Mouse (Mus musculus) ES-Bruce4 (cell line): ENCODE data around the gene Slc16a3. TPM values are rescaled to one million over a fixed set of nuclear protein-coding genes. Genes with fewer than 3 reads are reported as not detected.

Experiments used
- H3K27ac ChIP-seq: 2 replicates; pipeline ENCODE4 v1.5.1; 2012; ENCODE audit warnings: low read length, inconsistent platforms; ENCODE audit not compliant: insufficient read depth
- H3K27me3 ChIP-seq: 2 replicates; pipeline ENCODE4 v1.6.1; 2012; ENCODE audit warnings: mild to moderate bottlenecking, low read length, inconsistent platforms; ENCODE audit not compliant: control insufficient read depth, poor library complexity, insufficient read depth, severe bottlenecking
- H3K36me3 ChIP-seq: 2 replicates; pipeline ENCODE4 v1.6.1; 2012; ENCODE audit warnings: inconsistent platforms, mild to moderate bottlenecking, low read length, moderate library complexity; ENCODE audit not compliant: control insufficient read depth, poor library complexity, insufficient read depth, severe bottlenecking
- H3K4me1 ChIP-seq: one replicate; pipeline ENCODE4 v1.8.1; 2011; ENCODE audit warnings: low read length; ENCODE audit not compliant: control insufficient read depth, insufficient read depth
- H3K4me3 ChIP-seq: 2 replicates; pipeline ENCODE4 v1.5.1; 2011; ENCODE audit warnings: low read depth, mild to moderate bottlenecking, low read length
- H3K9ac ChIP-seq: 2 replicates; pipeline ENCODE4 v1.6.1; 2012; ENCODE audit warnings: low read depth, mild to moderate bottlenecking, inconsistent platforms; ENCODE audit not compliant: poor library complexity, severe bottlenecking
- H3K9me3 ChIP-seq: replicated peaks from 2 replicates; pipeline ENCODE4 v1.6.1; 2012; ENCODE audit warnings: mild to moderate bottlenecking, low read length, inconsistent platforms; ENCODE audit not compliant: control insufficient read depth, poor library complexity, insufficient read depth, severe bottlenecking
- CTCF ChIP-seq: IDR thresholded peaks from one replicate; pipeline ENCODE4 v1.8.1; 2011; ENCODE audit warnings: low read depth, low read length
- EP300 ChIP-seq: IDR thresholded peaks from 2 replicates; pipeline ENCODE4 v1.6.1; 2011; ENCODE audit warnings: low read depth, low read length; ENCODE audit not compliant: insufficient read depth
- POLR2A ChIP-seq: IDR thresholded peaks from one replicate; pipeline ENCODE4 v1.8.1; 2011; ENCODE audit warnings: low read length; ENCODE audit not compliant: insufficient read depth
- polyA plus RNA-seq: library from polyadenylated mRNA; stranded (reverse); fragments of >200 nt; gene quantifications from 2 replicates; pipeline ENCODE4 v1.2.4, GENCODE M21; 2011; ENCODE audit warnings: low read depth; ENCODE audit not compliant: missing spikeins, insufficient read depth, insufficient read length

Gene Slc16a3
- polyA plus RNA-seq, 1 experiment: 84.3 TPM

DNA sequence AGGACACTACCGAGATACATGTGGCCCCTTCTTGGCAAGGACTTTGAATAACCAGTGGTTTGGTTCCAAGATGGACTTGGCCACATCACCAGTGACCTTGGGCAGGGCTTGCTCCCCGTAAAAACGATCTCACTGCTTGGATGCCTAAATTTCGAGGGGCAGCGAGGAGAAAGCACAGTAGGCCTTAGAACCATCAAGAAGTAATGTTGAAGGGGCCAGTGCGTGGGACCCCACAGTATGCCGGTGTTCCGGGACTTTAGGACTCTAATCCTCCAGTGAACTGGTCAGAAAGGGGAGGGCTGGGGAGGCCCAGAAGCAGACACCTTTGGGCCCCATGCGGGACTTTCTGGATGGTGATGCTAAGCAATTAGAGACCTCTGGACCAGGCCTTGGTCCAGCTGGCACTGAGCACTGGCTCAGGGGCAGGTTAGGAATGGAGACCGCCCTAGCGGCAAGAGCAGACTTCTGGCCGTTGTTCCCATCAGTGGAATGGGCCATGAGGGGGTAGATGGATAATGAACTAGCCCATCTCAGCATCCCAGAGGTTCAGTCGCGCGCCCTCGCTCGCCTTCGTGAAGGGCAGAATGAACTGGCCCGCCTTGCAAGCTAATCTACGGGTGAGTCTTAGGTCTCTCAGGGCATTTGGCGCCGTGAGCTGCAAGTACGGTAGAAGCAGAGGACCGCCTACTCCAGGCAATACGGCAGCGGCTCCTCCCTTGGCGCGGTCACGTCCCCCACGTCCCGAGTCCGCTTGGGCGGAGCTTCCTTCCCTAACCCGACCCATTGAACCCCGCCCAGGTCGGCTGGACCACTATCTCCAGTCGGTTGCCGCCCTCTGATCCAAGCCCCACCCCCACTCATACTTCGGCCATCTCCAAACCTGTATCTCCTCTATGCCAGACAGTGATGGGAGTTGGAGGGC lies 2.3 kb downstream of the Slc16a3 start:
- Histone ChIP-seq H3K9ac (peak overlapping the region; percentile 19), H3K27me3 (no peaks in the 10 kb centered on the region), H3K27ac (no peak overlapping the region), H3K4me1 (peaks cover 8% of the 10 kb centered on the region), H3K9me3 (no peaks in the 10 kb centered on the region), H3K36me3 (no peaks in the 10 kb centered on the region), H3K4me3 (peak overlapping the region; percentile 93)
- TF ChIP-seq EP300 (peak; percentile 89), POLR2A (peak; percentile 33), CTCF (no peak)

DNA sequence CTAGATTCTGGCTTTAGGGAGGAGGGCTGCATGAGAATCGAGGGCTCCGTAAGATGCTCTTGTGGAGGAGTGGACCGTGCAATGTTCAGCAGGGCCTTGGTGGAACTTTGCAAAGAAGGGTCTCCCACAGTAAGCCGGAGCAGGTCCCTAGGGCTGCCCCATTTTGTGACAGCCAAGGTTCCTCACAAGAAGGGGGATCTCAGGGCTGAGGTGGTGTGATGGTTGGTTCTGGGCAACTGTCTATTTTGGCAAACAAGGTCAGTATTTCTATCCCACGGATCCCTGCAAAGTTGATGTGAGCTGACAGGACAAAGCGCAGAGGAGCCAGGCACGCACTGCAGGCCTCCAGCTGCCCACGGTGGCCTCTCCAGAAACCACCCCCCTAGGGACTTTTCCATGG lies 3.0 kb downstream of the Slc16a3 start:
- Histone ChIP-seq H3K27me3 (no peaks in the 10 kb centered on the region), H3K4me1 (peaks cover 8% of the 10 kb centered on the region), H3K9ac (no peak overlapping the region), H3K27ac (no peak overlapping the region), H3K4me3 (peak overlapping the region; percentile 79), H3K36me3 (no peaks in the 10 kb centered on the region), H3K9me3 (no peaks in the 10 kb centered on the region)
- TF ChIP-seq EP300 (no peak), CTCF (no peak), POLR2A (no peak)

DNA sequence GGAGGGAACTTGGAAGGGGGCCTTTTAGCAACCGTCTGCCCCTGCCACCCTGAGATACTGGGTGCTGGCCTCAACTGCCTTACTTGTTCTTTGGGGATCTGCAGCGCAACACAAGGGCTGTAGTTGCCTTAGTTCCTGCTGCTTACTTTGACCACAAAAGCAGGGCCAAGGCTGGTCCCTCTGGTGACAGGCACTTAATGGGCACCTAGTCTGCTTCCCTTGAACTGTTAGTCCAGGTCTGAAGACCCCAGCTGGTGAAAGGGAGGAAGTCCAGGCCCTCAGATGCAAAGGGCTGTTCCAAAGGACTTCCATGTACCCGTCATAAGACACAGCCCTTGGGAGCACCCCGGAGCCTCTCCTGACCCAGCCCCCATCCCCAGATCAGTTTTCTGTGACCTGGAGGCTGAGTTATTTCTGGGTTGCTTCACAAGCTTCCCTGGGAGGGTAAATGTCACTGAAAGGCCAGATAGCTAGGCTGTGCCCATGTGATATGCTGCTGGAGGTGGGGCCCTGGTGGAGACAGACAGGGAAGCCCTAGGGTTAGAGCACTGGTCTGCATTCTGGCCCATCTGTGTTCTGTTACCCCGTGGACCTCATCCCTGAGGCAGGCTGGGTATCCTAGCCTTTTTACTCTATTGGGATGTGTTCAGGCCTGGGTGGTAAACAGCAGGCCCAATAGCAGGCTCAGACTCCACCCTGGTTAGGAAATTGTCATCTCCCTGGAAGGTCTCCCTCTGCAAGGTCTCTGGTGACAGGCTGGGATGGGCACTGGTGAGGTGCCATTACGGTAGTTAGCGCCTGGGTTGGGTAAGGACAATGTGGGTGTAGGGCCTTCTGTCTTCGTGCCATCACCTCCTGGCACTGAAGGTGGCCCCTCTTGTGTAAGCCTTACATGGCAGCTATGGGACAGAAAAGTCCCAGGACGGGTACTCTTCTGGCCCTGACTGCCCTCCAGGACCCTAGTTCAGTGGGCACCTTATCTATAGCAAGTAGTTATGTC lies 3.8 kb downstream of the Slc16a3 start:
- H3K9me3 ChIP-seq: no peaks in the 10 kb centered on the region
- H3K9ac ChIP-seq: no peak overlapping the region
- no peaks in the 10 kb centered on the region for H3K27me3 ChIP-seq
- no peak for TF ChIP-seq CTCF
- no peak for TF ChIP-seq EP300
- TF ChIP-seq POLR2A: no peak
- peaks cover 11% of the 10 kb centered on the region for H3K4me1 ChIP-seq
- H3K36me3 ChIP-seq: peaks cover 4% of the 10 kb centered on the region; the same call in 1 of the 2 replicates
- H3K4me3 ChIP-seq: peak overlapping the region; percentile 79; the same call in 1 of the 2 replicates
- no peak overlapping the region for H3K27ac ChIP-seq

DNA sequence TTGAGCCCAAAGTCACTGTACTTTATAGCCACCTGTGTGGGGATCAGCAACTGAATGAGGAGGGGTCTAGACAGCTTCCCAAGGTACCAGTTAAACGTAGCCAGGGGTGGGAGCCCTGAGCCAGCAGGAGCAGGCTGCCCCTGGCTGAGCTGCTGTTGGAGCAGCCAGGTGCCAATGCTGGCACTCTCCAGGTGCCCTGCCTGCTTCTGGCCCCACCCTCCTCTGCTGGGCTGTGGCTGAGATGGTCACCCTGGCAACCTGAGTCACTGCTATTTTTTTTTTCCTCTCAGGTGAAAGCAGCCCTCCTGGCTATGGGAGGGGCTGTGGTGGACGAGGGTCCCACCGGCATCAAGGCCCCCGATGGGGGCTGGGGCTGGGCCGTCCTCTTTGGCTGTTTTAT lies 6.7 kb downstream of the Slc16a3 start:
- no peaks in the 10 kb centered on the region for H3K9me3 ChIP-seq
- peaks cover 4% of the 10 kb centered on the region; the same call in 1 of the 2 replicates for H3K36me3 ChIP-seq
- TF ChIP-seq POLR2A: no peak
- no peak for TF ChIP-seq EP300
- no peak for TF ChIP-seq CTCF
- no peaks in the 10 kb centered on the region for H3K27me3 ChIP-seq
- no peak overlapping the region for H3K9ac ChIP-seq
- H3K4me1 ChIP-seq: peaks cover 12% of the 10 kb centered on the region
- H3K27ac ChIP-seq: no peak overlapping the region
- no peak overlapping the region for H3K4me3 ChIP-seq

- H3K27me3 ChIP-seq: no peaks in the 10 kb centered on the region
- peaks cover 4% of the 10 kb centered on the region; the same call in 1 of the 2 replicates for H3K36me3 ChIP-seq
- H3K4me1 ChIP-seq: peaks cover 12% of the 10 kb centered on the region
- no peaks in the 10 kb centered on the region for H3K9me3 ChIP-seq
- no peak overlapping the region for H3K4me3 ChIP-seq
- no peak overlapping the region for H3K27ac ChIP-seq
- no peak overlapping the region for H3K9ac ChIP-seq
- TF ChIP-seq CTCF: no peak
- no peak for TF ChIP-seq EP300
- TF ChIP-seq POLR2A: no peak
Observed at GRCm38 (mm10) chr11:120955701-120956100, 7.4 kb downstream of the Slc16a3 start.
